Mouse (Mus musculus): ENCODE measurements at regions not wholly inside any gene's neighbourhood (a gene's known extent, or its start where the extent isn't known, plus 50 kb on each side); places are given as distances from the start of the nearest gene placed in this dataset.

GRCm38 (mm10) chr2:147691896-147692295, 330.2 kb downstream of the Pax1 start:
- TF ChIP-seq EP300 (IDR thresholded peaks at IDR 0.05; ENCODE audit: low read depth) (no peak), CTCF (IDR thresholded peaks at IDR 0.05; ENCODE audit: low read depth) (no peak)
